Mouse (Mus musculus) neural tube, embryonic 11.5 days (tissue): ENCODE measurements around the gene Ipcef1. TPM values are rescaled to one million over a fixed set of nuclear protein-coding genes. Genes with fewer than 3 reads are reported as not detected.

Experiments used
- ATAC-seq: fragments of 200-750 bp; cut with Nextera tagmentation; 2 replicates; pipeline ENCODE4 v1.8.0; 2017; ENCODE audit warnings: moderate number of reproducible peaks, mild to moderate bottlenecking, moderate TSS enrichment, moderate library complexity; ENCODE audit not compliant: insufficient read depth, low FRiP score, low TSS enrichment
- DNase-seq: peaks from one replicate; pipeline ENCODE4 v3.0.0-alpha.2; 2015; ENCODE audit warnings: low spot score
- H3K27ac ChIP-seq: fragments of 300-500 bp; sonication (generic); 2 replicates; pipeline ENCODE4 v1.5.1; 2014; ENCODE audit warnings: low read depth, mild to moderate bottlenecking, low read length
- H3K27me3 ChIP-seq: fragments of 300-500 bp; sonication (generic); 2 replicates; pipeline ENCODE4 v1.6.1; 2014; ENCODE audit warnings: mild to moderate bottlenecking, low read length, mixed read lengths; ENCODE audit not compliant: control insufficient read depth, insufficient read depth
- H3K36me3 ChIP-seq: fragments of 300-500 bp; sonication (generic); 2 replicates; pipeline ENCODE4 v1.6.1; 2014; ENCODE audit warnings: mild to moderate bottlenecking, low read length, moderate library complexity, mixed read lengths; ENCODE audit not compliant: control insufficient read depth, insufficient read depth
- H3K4me1 ChIP-seq: fragments of 300-500 bp; sonication (generic); 2 replicates; pipeline ENCODE4 v1.6.1; 2014; ENCODE audit warnings: low read length, mixed read lengths; ENCODE audit not compliant: control insufficient read depth, insufficient read depth
- H3K4me2 ChIP-seq: fragments of 300-500 bp; sonication (generic); 2 replicates; pipeline ENCODE4 v1.6.1; 2014; ENCODE audit warnings: low read depth, mild to moderate bottlenecking, moderate library complexity
- H3K4me3 ChIP-seq: fragments of 300-500 bp; sonication (generic); 2 replicates; pipeline ENCODE4 v1.5.1; 2014; ENCODE audit warnings: low read depth, low read length
- H3K9ac ChIP-seq: fragments of 300-500 bp; sonication (generic); 2 replicates; pipeline ENCODE4 v1.6.1; 2014; ENCODE audit warnings: mild to moderate bottlenecking, low read length
- H3K9me3 ChIP-seq: fragments of 300-500 bp; sonication (generic); 2 replicates; pipeline ENCODE4 v1.6.1; 2016; ENCODE audit warnings: low read length; ENCODE audit not compliant: control insufficient read depth
- WGBS: fragments of 180-500 bp; shearing (Covaris S2); extraction: QIAGEN DNeasy Blood & Tissue Kit; methylation state at CpG from one replicate; pipeline ENCODE4 v1.1.7; 2014; 5-methylcytosine and 5-hydroxymethylcytosine counted together
- polyA plus RNA-seq: library from polyadenylated mRNA; unstranded; fragments of >200 nt; fragmentation: Nextera tagmentation; extraction: Ambion mirVana; gene quantifications from 2 replicates; pipeline ENCODE4 v1.2.1, GENCODE M21; 2014

Gene Ipcef1
- polyA plus RNA-seq, 1 experiment from 2014 or later, result 0.09 TPM

DNA sequence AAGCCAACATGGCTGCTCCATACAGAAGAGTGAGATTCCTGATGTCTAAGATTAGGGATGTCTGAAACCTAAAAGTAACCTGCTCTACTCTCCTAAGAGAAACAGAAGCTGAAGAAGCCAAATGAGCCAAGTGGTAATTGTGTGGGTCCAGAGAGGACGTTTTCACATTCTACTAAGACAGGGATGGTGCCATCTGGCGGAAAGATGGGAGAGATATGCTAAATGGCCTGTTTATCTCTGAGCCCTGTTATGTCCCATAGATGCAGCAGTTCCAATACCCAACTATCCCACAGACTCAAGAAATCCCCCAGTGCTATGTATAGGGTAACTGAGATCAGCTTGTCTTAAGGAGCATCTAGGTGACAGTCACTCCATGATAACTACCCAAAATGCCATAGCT, 74.4 kb downstream of the Ipcef1 start:
- no peak for DNase-seq
- H3K9ac ChIP-seq, result no peak overlapping the region
- H3K9me3 ChIP-seq, result no peaks in the 10 kb centered on the region
- no peak overlapping the region for H3K27ac ChIP-seq
- no peak overlapping the region for H3K4me2 ChIP-seq
- no peak overlapping the region for H3K4me3 ChIP-seq
- H3K4me1 ChIP-seq, result no peaks in the 10 kb centered on the region
- ATAC-seq, result no peak
- no peaks in the 10 kb centered on the region for H3K36me3 ChIP-seq
- H3K27me3 ChIP-seq, result no peaks in the 10 kb centered on the region
- WGBS, result 73% methylated on average over 2 of the region's 2 CpGs

DNA sequence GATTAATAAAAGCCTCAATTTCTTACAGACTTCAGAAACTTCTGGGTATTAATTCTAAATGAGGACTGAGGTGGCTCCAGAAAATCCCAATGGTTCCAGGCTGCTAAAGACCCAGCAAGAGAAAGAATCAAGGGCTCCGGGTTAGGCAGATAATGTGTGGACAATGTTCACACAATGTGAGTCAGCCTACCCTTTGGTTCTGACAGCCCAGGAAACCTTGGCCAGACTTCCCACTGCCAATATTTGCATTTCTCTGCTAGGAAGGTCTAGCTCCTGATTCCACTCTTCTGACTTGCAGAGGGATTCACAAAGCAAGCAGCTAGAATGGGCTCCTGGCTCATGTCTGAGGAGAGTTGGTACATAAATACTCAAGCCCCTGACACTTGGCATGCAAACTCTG, 83.9 kb downstream of the Ipcef1 start:
- DNase-seq, result no peak
- ATAC-seq, result no peak
- 81% methylated on average over 1 of the region's 1 CpGs for WGBS
- Histone ChIP-seq H3K4me3 (no peak overlapping the region), H3K36me3 (no peaks in the 10 kb centered on the region), H3K27me3 (no peaks in the 10 kb centered on the region), H3K27ac (no peak overlapping the region), H3K9me3 (no peaks in the 10 kb centered on the region), H3K9ac (no peak overlapping the region), H3K4me1 (no peaks in the 10 kb centered on the region), H3K4me2 (no peak overlapping the region)

DNA sequence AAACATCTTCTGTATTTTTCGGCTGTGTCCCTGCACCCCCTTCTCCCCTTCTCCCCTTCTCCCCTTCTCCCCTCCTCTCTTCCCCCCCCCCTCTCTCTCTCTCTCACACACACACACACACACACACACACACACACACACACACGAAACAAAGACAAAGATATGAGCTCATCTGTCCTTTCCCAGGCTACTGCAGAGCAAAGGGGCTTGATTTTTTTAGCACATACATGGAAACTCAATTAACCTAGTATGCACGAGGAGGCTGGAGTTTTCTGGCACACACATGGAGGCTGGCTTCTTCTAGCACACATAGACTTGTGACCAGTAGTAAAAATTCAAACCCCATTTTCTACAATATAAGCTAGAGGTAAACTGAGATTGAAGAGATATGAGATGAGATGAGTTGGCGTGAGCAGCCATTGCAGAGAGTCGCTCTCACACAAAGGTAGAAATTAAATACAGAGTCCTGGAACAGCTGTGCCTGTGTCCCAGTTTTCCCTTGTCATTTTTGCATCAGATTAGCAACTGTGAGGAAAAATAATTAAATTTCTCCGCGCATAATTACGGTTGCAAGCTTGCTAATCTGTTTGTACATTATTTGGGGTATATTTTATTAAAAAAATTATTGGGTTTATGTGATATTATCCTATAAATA, 84.6 kb downstream of the Ipcef1 start:
- Histone ChIP-seq H3K9ac (no peak overlapping the region), H3K4me3 (no peak overlapping the region), H3K4me1 (no peaks in the 10 kb centered on the region), H3K27me3 (no peaks in the 10 kb centered on the region), H3K27ac (no peak overlapping the region), H3K36me3 (no peaks in the 10 kb centered on the region), H3K4me2 (no peak overlapping the region), H3K9me3 (no peaks in the 10 kb centered on the region)
- 85% methylated on average over 8 of the region's 8 CpGs for WGBS
- ATAC-seq, result no peak
- no peak for DNase-seq

DNA sequence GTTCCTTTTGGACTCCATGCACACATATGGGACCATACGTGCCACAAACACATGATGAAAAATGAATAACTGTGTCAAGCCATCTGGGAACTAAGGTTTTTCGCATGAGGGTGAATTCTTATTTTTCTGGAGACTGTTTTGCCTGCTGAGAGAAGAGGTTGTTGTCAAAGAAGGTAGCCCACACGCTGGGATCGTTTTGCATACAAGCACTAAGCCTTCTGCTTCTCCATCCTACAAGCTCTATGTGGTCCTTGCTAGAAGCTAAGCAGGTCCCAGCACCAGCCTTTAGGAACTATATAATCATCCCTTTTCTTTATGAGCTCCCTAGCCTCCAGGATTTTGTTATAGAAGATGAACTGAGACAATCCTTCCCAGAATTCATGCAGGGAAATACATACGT, 93.5 kb downstream of the Ipcef1 start:
- Histone ChIP-seq H3K4me2 (no peak overlapping the region), H3K9ac (no peak overlapping the region), H3K36me3 (no peaks in the 10 kb centered on the region), H3K4me3 (no peak overlapping the region), H3K4me1 (no peaks in the 10 kb centered on the region), H3K9me3 (no peaks in the 10 kb centered on the region), H3K27me3 (no peaks in the 10 kb centered on the region), H3K27ac (no peak overlapping the region)
- DNase-seq (no peak), ATAC-seq (no peak)
- WGBS, result 84% methylated on average over 5 of the region's 5 CpGs

DNA sequence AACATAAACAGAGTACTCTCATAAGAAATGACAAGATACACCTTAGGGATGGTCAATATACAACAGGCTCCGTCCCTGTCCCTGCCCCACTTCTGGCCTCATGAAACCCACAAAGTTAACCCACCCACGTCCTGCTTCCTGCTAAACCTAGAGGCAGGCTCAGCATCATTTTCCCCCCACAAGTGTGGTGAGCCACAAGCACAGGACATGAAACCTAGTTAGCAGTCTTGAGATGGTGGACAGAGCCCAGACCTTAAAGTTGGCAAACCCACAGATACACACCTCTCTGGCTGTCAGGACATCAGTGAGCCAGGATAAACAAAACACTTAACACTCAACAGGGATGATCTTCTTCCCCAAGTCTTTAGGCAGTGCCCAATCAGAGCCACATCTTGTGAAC, 95.9 kb downstream of the Ipcef1 start:
- DNase-seq (no peak), ATAC-seq (no peak)
- WGBS, result 89% methylated on average over 2 of the region's 2 CpGs
- no peaks in the 10 kb centered on the region for H3K4me1 ChIP-seq
- no peak overlapping the region for H3K9ac ChIP-seq
- H3K4me2 ChIP-seq, result no peak overlapping the region
- no peaks in the 10 kb centered on the region for H3K36me3 ChIP-seq
- no peak overlapping the region for H3K4me3 ChIP-seq
- H3K27me3 ChIP-seq, result no peaks in the 10 kb centered on the region
- H3K27ac ChIP-seq, result no peak overlapping the region
- H3K9me3 ChIP-seq, result no peaks in the 10 kb centered on the region

DNA sequence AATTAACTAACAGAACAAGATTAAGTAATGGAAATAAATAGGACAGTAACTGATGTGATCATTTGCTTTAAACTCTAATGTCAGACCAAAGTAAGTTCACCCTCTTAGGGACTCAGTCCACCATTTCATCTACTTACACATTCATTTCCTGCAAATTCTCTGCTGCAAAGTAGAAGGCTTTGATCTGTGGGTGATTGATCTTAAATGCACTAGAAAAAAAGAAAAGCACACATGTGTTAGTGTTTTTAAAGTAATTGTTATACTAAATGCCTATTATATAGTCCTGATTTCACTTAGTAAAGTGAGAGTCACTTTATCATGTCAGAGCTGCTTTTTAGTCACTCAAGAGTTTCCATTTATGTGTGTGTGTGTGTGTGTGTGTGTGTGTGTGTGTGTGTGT, 97.7 kb downstream of the Ipcef1 start:
- H3K9ac ChIP-seq, result no peak overlapping the region
- H3K36me3 ChIP-seq, result no peaks in the 10 kb centered on the region
- H3K27me3 ChIP-seq, result no peaks in the 10 kb centered on the region
- no peak overlapping the region for H3K27ac ChIP-seq
- H3K4me3 ChIP-seq, result no peak overlapping the region
- DNase-seq (no peak), ATAC-seq (no peak)
- no peaks in the 10 kb centered on the region for H3K4me1 ChIP-seq
- H3K4me2 ChIP-seq, result no peak overlapping the region
- no peaks in the 10 kb centered on the region for H3K9me3 ChIP-seq

DNA sequence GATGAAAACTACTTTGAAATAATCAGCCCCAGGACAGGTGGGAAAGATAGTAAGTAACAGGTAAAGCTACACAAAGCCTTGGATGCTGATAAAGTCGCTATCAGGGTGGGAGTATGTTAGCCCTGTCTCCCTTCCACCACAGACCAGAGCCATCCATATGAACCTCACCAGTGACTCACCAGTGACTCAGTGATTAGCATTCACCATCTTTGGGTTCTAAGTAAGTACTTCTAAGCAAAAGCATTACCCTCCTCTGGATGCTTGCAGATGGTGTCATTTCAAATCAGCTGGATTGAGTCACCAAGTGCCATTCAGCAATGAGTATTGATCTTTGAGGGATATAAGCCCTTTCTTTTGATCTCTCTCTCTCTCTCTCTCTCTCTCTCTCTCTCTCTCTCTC, 99.2 kb downstream of the Ipcef1 start:
- H3K36me3 ChIP-seq, result no peaks in the 10 kb centered on the region
- ATAC-seq, result no peak
- H3K9me3 ChIP-seq, result no peaks in the 10 kb centered on the region
- no peak for DNase-seq
- no peak overlapping the region for H3K4me3 ChIP-seq
- H3K27ac ChIP-seq, result no peak overlapping the region
- no peak overlapping the region for H3K9ac ChIP-seq
- 74% methylated on average over 1 of the region's 1 CpGs for WGBS
- H3K4me1 ChIP-seq, result no peaks in the 10 kb centered on the region
- H3K27me3 ChIP-seq, result no peaks in the 10 kb centered on the region
- H3K4me2 ChIP-seq, result no peak overlapping the region

DNA sequence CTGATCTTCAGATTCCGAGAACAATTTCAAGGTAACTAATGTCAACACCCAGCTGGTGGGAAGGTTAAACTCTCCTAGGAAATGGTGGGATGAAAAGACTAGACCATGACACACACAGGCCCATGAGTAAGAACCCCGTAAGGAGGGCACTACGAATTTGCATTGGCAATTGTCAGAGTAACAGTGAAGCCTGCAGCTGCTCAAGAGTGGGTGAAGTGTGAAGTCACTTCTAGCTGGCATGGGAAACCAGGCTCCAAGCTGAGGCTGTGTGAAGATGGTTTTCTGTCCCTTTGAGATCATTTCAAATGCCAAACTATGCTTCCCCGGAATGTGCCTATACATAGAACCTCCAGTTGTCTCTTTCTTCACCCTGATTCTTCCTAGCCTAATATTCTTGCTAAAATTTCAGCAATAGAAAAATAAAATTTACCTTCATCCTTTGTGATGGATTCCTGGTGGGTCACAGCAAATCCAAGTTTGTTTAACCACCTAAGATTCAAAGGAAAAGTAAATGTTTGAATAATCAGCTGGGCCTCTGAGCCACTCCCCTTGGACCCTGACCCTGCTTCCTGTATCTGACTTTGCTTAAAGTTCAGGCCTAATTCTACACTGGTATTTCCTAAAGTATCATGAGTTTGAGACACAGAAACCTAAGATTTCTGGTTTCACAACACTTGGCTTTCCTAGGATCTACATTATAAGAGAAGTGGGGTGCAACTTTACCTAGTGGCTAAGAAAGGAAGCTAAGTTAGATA, 115.4 kb downstream of the Ipcef1 start:
- H3K36me3 ChIP-seq, result no peaks in the 10 kb centered on the region
- H3K4me3 ChIP-seq, result no peak overlapping the region
- no peak overlapping the region for H3K4me2 ChIP-seq
- no peaks in the 10 kb centered on the region for H3K27me3 ChIP-seq
- ATAC-seq, result no peak
- H3K27ac ChIP-seq, result no peak overlapping the region
- WGBS, result 84% methylated on average over 4 of the region's 4 CpGs
- no peaks in the 10 kb centered on the region for H3K4me1 ChIP-seq
- no peaks in the 10 kb centered on the region for H3K9me3 ChIP-seq
- no peak for DNase-seq
- no peak overlapping the region for H3K9ac ChIP-seq

DNA sequence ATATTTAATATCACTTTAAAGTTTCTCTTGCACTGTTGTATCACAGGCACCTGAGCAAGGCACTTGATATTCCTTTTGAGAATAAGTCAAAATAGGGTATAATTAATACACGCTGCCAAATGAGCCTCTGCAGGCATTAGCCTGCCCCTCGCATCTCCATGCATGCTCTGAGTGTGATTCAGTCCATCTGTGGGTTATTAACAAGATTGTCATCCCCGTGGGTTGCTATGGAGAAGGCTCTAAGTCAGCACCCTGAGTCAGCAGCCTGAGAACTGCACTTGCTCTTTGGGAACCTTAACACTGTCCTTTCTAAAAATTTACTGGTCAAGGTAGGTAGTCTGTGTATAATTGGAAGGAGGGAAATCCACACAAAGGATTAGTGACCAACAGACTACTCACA, 117.5 kb downstream of the Ipcef1 start:
- WGBS, result 75% methylated on average over 3 of the region's 3 CpGs
- Histone ChIP-seq H3K4me1 (no peaks in the 10 kb centered on the region), H3K36me3 (no peaks in the 10 kb centered on the region), H3K9ac (no peak overlapping the region), H3K4me2 (no peak overlapping the region), H3K9me3 (no peaks in the 10 kb centered on the region), H3K27ac (no peak overlapping the region), H3K27me3 (no peaks in the 10 kb centered on the region), H3K4me3 (no peak overlapping the region)
- ATAC-seq, result no peak
- no peak for DNase-seq
